Mouse (Mus musculus) megakaryocyte, embryonic 14.5 days (primary cell): ENCODE measurements around the gene Nnmt.

Experiments used
- FLI1 ChIP-seq: IDR thresholded peaks from 2 replicates; pipeline ENCODE4 v1.6.1; 2012; ENCODE audit warnings: low read length, inconsistent platforms, mixed read lengths
- GATA1 ChIP-seq: IDR thresholded peaks from 3 replicates; pipeline ENCODE4 v1.6.1; 2012; ENCODE audit warnings: mixed read lengths, low read length, inconsistent platforms, borderline replicate concordance

GRCm38 (mm10) chr9:48648285-48649097, 43.5 kb upstream of the Nnmt start:
- no peak for TF ChIP-seq GATA1
- no peak for TF ChIP-seq FLI1
